Mouse (Mus musculus) granulocyte monocyte progenitor cell, adult 5-6 weeks (primary cell): ENCODE measurements around the gene Rrp8. TPM values are rescaled to one million over a fixed set of nuclear protein-coding genes. Genes with fewer than 3 reads are reported as not detected.
A peak's percentile ranks its signal among the peaks of the same experiment; 100 is the strongest.

Experiments
- ATAC-seq: replicated peaks from 2 replicates; pipeline ENCODE4 v1.8.0; 2016; ENCODE audit warnings: mild to moderate bottlenecking, moderate TSS enrichment, inconsistent platforms; ENCODE audit not compliant: poor library complexity, severe bottlenecking
- total RNA-seq, 2 experiments: library from RNA; stranded (forward) in 1 of 2; stranded (reverse) in 1 of 2; fragments of 200-712, 200-1000 nt in 1 of 2; fragments of >200 nt in 1 of 2; fragmentation: Nextera tagmentation in 1 of 2; gene quantifications; 2 replicates each; pipeline ENCODE4 v1.2.3; 2014 to 2017

Gene Rrp8
- total RNA-seq, 2 experiments from 2014 or later, result 40.9 to 68.6 TPM

DNA sequence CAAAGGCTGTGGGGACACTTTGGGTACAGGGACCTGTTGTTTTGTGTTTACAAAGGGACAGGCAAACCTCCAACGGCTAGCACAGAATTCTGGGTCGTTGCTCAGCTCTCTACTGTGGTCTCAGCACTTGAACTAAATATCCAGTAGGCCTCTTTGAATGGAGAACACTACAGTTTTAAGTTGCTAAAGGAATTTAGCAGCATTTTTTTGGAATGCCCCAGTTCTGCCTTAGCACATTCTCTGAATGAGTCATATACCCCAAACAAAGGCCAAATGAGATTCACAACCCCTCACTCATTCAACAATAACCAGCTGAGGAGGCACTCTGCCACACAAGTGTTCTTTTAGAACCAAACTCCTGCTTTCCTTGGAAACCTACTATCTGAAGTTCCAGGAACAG is 15.3 kb downstream of the Rrp8 start:
- no peak for ATAC-seq

GRCm38 (mm10) chr7:105715366-105715765 is 21.8 kb downstream of the Rrp8 start:
- ATAC-seq, result 0 out of 2 replicates have a peak, but pooled peaks have one; percentile 25

- no peak for ATAC-seq
Observed at GRCm38 (mm10) chr7:105708733-105709132, 28.5 kb downstream of the Rrp8 start.

DNA sequence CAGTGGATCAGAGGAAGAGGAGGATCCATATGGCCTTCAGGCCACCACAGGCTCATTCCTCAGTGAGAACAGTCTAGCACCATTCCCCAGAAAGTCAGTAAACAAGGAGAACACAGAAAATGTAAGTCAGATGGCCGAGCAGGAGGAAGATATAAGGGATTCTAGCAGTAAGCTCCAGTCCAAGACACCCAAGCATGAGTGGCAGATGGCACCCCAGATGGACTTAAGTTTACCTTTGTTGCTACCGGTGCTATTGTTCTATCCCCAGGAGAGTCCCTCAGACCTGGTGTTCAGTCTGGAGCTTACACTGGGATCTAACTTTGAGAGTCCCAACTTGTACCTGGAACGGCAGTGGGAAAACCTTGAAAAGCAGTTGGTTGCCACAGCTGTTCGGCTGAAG is 33.4 kb downstream of the Rrp8 start:
- no peak for ATAC-seq

- ATAC-seq, result no peak
Observed at GRCm38 (mm10) chr7:105703184-105703583, 34.0 kb downstream of the Rrp8 start.

DNA sequence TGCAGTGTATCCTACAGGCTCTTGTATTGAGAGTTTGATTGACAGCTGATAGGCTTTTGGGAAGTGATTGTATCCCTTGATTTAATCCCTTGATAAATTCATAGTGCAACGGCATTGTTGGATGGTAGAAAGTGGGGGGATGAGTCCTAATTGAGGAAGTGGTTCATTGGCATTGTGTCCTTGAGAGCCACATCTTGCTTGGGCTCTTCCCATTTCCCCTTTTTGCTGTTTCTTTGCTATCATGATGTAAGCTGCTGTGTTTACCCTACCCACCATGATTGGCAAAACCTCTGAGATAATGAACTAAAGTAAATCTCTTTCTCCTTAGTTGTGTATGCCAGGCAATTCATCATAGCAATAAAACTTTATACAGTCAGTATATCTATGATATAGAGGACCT is 46.3 kb downstream of the Rrp8 start:
- peak; percentile 98 for ATAC-seq

DNA sequence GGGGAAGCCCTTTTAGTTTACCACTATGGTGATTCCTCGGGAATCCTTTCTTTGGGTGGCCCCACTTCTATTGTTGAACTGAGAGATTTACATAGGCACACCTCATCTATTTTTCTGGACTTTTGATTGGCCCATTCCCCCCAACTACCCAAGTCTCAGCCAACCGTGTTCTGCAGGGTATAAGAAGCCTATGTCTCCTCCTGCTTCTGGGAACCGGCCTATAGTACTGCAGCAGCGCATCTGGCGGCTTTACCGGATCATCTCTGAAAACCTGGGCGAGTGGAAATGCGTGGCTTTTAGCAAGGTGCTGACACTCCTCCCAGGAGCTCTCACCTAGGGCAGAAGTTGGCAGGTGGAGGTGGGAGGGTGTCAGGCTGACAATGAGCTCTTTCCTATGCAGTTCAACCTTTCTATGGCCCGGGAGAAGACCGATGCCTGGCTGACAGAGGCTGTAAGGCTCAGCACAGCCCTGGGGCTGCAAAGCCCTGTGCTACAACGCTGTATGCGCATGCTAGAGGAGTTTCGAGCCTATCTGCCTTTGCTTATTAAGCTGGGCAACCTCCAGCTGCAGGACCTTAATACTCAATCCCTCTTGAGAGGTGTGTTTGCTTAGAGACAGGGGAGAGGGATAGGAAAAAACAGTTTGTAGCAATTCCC is 51.5 kb downstream of the Rrp8 start:
- ATAC-seq, result no peak

Other genes starting within 250 kb of the Rrp8 start
- 11.5 and 13.8 TPM in 2 replicates for gene Smpd1, start 183.0 kb downstream of the Rrp8 start, total RNA-seq (2014; fragmentation: Nextera tagmentation)
- gene Smpd1, start 183.0 kb downstream of the Rrp8 start, total RNA-seq (2017), result 11.3 and 22.4 TPM in 2 replicates
- 0.81 TPM in 1 of 2 replicates, not detected in the other for gene Apbb1, start 155.7 kb downstream of the Rrp8 start, total RNA-seq (2014; fragmentation: Nextera tagmentation)
- 0.05 TPM in 1 of 2 replicates, not detected in the other for gene Apbb1, start 155.7 kb downstream of the Rrp8 start, total RNA-seq (2017)
- not detected in 2 replicates for gene Hpx, start 137.2 kb downstream of the Rrp8 start, total RNA-seq (2014; fragmentation: Nextera tagmentation)
- gene Hpx, start 137.2 kb downstream of the Rrp8 start, total RNA-seq (2017), result not detected in 2 replicates
- gene Trim3, start 103.8 kb downstream of the Rrp8 start, total RNA-seq (2014; fragmentation: Nextera tagmentation), result 1.7 and 5.4 TPM in 2 replicates
- 1.4 and 5.0 TPM in 2 replicates for gene Trim3, start 103.8 kb downstream of the Rrp8 start, total RNA-seq (2017)
- 39.1 and 49.7 TPM in 2 replicates for gene Timm10b, start 97.3 kb downstream of the Rrp8 start, total RNA-seq (2014; fragmentation: Nextera tagmentation)
- gene Timm10b, start 97.3 kb downstream of the Rrp8 start, total RNA-seq (2017), result 72.1 and 77.6 TPM in 2 replicates
- 23.8 and 31.4 TPM in 2 replicates for gene Arfip2, start 97.0 kb downstream of the Rrp8 start, total RNA-seq (2014; fragmentation: Nextera tagmentation)
- 47.1 and 85.6 TPM in 2 replicates for gene Arfip2, start 97.0 kb downstream of the Rrp8 start, total RNA-seq (2017)
- gene Gm45799, start 96.8 kb downstream of the Rrp8 start, total RNA-seq (2014; fragmentation: Nextera tagmentation), result 28.7 TPM in 1 of 2 replicates, not detected in the other
- 0.99 TPM in 1 of 2 replicates, not detected in the other for gene Gm45799, start 96.8 kb downstream of the Rrp8 start, total RNA-seq (2017)
- gene Dnhd1, start 86.6 kb downstream of the Rrp8 start, total RNA-seq (2014; fragmentation: Nextera tagmentation), result 0.45 and 3.7 TPM in 2 replicates
- gene Dnhd1, start 86.6 kb downstream of the Rrp8 start, total RNA-seq (2017), result 0.13 and 1.2 TPM in 2 replicates
- gene Ilk, start 793 bp downstream of the Rrp8 start, total RNA-seq (2014; fragmentation: Nextera tagmentation), result 167 and 168 TPM in 2 replicates
- gene Ilk, start 793 bp downstream of the Rrp8 start, total RNA-seq (2017), result 81.6 and 87.8 TPM in 2 replicates
- 221 and 237 TPM in 2 replicates for gene Taf10, start 7.0 kb upstream of the Rrp8 start, total RNA-seq (2014; fragmentation: Nextera tagmentation)
- 207 and 251 TPM in 2 replicates for gene Taf10, start 7.0 kb upstream of the Rrp8 start, total RNA-seq (2017)
- 46.8 and 52.4 TPM in 2 replicates for gene Tpp1, start 14.8 kb upstream of the Rrp8 start, total RNA-seq (2014; fragmentation: Nextera tagmentation)
- 18.5 and 26.1 TPM in 2 replicates for gene Tpp1, start 14.8 kb upstream of the Rrp8 start, total RNA-seq (2017)
- gene Dchs1, start 50.3 kb upstream of the Rrp8 start, total RNA-seq (2014; fragmentation: Nextera tagmentation), result not detected in 2 replicates
- not detected in 2 replicates for gene Dchs1, start 50.3 kb upstream of the Rrp8 start, total RNA-seq (2017)
- gene Mrpl17, start 73.7 kb upstream of the Rrp8 start, total RNA-seq (2014; fragmentation: Nextera tagmentation), result 133 and 143 TPM in 2 replicates
- 62.2 and 81.9 TPM in 2 replicates for gene Mrpl17, start 73.7 kb upstream of the Rrp8 start, total RNA-seq (2017)
- 28.2 and 59.8 TPM in 2 replicates for gene Gm4070, start 216.6 kb upstream of the Rrp8 start, total RNA-seq (2014; fragmentation: Nextera tagmentation)
- 52.7 and 67.9 TPM in 2 replicates for gene Gm4070, start 216.6 kb upstream of the Rrp8 start, total RNA-seq (2017)